Mouse (Mus musculus) gastrocnemius, postnatal 25 days (tissue): ENCODE data around the gene Olfr769. TPM values are rescaled to one million over a fixed set of nuclear protein-coding genes. Genes with fewer than 3 reads are reported as not detected.
"Not testable (repeated sequence)": the region's sequence is repeated elsewhere in the genome, so short reads cannot be mapped to it uniquely, and the experiment has no call there.

Experiments used
- DNase-seq: peaks from one replicate; pipeline ENCODE4 v3.0.0; 2022
- long read RNA-seq, 2 experiments: library from polyadenylated mRNA; stranded (forward); transcript quantifications; one replicate each; pipeline ENCODE4 v2.0.0; 2021
- total RNA-seq, 2 experiments: library from RNA; stranded (reverse); gene quantifications; 1 replicate in 1 of 2; 2 replicates in 1 of 2; pipeline ENCODE4 v1.2.3; 2021

Gene Olfr769
- not detected for total RNA-seq
- long read RNA-seq, experiment 1: 0 reads
- long read RNA-seq, experiment 2: 0 reads

DNA sequence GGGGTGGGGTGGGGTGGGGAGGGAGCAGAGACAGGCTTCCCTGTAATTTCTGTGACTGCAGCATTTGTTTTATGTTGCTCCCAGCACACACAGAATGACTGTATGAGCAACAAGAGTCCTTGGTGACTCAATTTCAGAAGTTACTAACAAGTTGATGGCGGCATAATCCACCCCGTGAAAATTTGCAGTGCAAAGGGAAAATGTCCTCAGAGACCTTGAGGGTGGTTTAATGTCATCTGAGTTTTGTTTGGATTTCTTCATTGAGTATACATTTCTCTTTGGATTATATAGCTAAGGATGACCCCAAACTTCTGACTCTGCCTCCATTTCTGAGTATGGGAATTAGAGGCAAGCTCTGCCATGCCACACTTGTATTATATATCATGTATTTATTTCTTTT is at the start of gene Olfr769:
TSS of gene Olfr769 (minus strand) at position 101 of the 400 bp plus-strand sequence.
- DNase-seq: no peak

DNA sequence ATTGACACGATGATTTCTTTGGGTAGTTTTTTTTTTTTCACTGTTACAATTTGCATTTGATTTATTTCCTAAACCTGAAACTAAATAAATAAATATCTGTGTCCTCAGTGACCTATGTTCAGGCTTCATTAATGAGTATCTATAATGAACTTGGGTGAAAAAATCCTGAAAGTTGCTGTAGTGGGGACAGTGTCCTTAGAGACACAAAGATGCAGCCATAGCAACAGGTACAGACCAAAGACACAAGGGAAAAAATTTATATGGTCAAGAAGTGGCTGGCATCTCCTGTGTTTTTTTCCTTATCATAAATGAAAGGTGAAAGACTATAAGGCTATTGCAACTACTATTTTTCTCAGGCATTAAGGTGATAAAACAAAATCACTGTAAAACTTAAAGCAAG is 47.0 kb upstream of the Olfr769 start, which contains the start of gene Olfr771:
TSS of gene Olfr771 (minus strand) at position 101 of the 400 bp plus-strand sequence.
- DNase-seq: no peak

DNA sequence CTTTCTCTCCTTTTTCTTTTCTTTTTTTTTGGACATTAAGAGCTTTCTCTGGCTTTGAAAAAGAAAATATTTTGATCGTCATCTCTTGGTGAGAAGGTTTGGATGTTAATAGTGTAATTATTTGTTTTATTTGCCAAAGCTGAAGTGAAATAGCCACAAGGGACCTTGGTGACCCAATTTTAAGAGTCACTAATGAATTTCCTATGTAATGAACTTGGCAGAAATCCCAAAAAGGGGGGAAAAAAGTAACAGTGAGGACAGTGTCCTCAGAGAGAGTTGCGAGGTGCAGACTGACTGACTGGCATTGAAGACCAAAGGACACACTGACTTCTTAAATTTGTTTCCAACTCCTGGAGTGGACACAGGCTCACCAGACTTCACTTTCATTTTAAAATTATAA is 21.2 kb upstream of the Olfr769 start, which contains the start of gene Olfr770:
TSS of gene Olfr770 (minus strand) at position 101 of the 400 bp plus-strand sequence.
- DNase-seq: no peak

DNA sequence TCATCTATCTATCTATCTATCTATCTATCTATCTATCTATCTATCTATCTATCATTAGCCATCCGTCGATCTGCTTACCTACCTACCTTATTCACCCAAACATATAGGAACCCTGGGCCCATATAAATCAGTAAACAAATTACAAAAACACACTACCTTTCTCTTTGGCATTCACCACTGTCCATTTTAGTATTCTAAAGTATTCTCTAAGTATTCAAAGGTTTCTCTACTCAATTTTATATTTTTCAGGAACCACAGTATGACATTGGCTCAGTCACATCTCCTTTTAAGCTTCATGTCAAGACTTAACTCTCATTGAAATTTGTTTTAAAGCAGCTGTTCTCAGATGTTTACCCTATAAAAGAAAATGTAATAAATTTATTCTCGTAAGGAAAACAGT is 2.5 kb downstream of the Olfr769 start:
- no peak for DNase-seq

DNA sequence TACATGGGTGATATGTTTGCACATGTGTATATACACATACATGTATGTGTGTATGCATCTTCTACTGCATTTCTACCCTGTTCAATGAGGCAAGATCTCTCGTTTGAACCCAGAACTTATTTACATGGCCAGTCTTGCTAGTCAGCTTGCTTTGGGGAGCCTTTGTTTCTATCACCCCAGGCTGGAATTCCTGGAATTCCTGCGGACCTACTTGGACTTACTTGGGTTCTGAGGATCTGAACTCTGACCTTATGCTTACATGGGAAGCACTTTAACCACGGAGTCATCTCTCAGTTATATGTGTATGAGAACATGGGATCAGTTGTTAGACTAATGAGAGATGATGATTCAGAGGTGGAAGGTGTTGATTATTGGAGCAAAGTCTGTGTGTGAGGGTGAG is 16.4 kb downstream of the Olfr769 start:
- DNase-seq: no peak

DNA sequence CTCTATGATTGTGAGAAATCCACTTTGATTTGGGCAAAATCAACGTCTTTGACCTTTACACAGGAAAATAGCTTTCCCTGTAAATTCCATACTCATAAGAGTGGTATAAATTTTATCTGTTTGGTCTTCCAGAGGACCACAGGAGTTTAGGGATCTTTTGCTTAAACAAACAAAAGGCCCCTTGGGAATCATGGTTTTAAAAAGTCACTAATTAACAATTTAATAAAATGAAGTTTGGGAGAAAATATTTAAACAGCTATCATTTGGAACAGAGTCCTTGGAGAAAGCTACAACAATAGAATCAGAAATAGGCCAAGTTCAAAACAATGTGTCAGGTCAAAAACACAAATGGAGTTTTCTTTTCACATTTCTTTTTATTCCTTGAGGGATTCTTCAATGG is 18.4 kb downstream of the Olfr769 start, which contains the start of gene Olfr768:
TSS of gene Olfr768 (minus strand) at position 101 of the 400 bp plus-strand sequence.
- DNase-seq: no peak

DNA sequence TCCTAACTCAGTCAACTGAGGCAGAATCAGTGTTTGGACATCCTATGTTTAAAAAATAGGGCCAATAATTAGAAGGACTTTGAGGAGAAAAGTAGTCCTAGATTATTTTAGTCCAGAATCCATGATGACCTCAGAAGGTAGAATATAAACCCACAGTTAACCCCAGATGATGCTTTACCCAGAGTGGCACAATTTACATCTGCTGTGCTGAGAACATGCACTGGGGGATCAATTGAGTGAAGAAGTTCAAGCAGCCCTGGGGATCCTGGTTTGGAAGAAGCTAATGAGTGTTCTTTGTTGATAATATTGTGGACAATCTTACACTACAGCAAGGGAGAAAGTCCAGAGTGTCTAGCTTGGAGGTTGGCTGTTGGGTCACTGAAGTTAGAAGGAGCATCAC is 34.9 kb downstream of the Olfr769 start, which contains the start of gene Olfr767:
TSS of gene Olfr767 (minus strand) at position 101 of the 400 bp plus-strand sequence.
- DNase-seq: not testable (repeated sequence)

DNA sequence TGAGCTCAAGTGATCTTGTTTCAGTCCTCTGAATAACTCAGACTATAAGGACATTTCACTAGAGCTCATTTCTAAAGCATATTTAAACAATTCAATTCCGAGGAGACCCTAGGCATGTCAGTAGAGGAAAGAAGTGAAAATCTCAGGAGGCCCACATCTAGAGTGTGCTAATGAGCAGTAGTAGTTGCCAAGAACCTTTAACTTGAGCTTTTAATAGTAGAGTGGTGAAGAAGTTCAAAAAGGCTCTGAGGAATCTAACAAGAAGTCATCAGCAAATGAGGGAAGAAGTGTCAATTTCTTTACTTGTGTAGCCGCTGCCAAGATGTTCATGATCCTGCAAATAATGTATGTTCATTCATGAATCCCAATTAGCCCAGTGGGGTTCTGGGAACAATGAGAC is 48.8 kb downstream of the Olfr769 start, which contains the start of gene Olfr766-ps1:
TSS of gene Olfr766-ps1 (minus strand) at position 101 of the 400 bp plus-strand sequence.
- no peak for DNase-seq

Other genes starting within 250 kb of the Olfr769 start
- 1 to 10 TPM; 3.9 to 4.1 TPM for gene Gdf11, start 226.1 kb downstream of the Olfr769 start, total RNA-seq
- gene Cd63, start 216.9 kb downstream of the Olfr769 start, total RNA-seq: 100 to 1,000 TPM; 103 to 142 TPM
- gene Rdh5, start 195.0 kb downstream of the Olfr769 start, total RNA-seq: 1 to 10 TPM; 4.3 to 4.7 TPM
- 100 to 1,000 TPM; 152 to 165 TPM for gene Bloc1s1, start 193.8 kb downstream of the Olfr769 start, total RNA-seq
- 10 to 100 TPM; 63.5 to 67.3 TPM for gene Itga7, start 184.0 kb downstream of the Olfr769 start, total RNA-seq
- under 1 TPM in 1 of 2 experiments, not detected in 1; 0.23 TPM for gene Mettl7b, start 156.9 kb downstream of the Olfr769 start, total RNA-seq
- gene Olfr9, start 128.4 kb downstream of the Olfr769 start, total RNA-seq: not detected
- not detected for gene Olfr763, start 107.1 kb downstream of the Olfr769 start, total RNA-seq
- not detected for gene Olfr764-ps1, start 78.0 kb downstream of the Olfr769 start, total RNA-seq
- not detected for gene Olfr765, start 67.9 kb downstream of the Olfr769 start, total RNA-seq
- not detected for gene Olfr766-ps1, start 48.9 kb downstream of the Olfr769 start, total RNA-seq
- not detected for gene Olfr767, start 35.0 kb downstream of the Olfr769 start, total RNA-seq
- not detected for gene Olfr768, start 18.5 kb downstream of the Olfr769 start, total RNA-seq
- not detected for gene Olfr770, start 21.1 kb upstream of the Olfr769 start, total RNA-seq
- not detected for gene Olfr771, start 46.9 kb upstream of the Olfr769 start, total RNA-seq
- gene Olfr772, start 60.1 kb upstream of the Olfr769 start, total RNA-seq: not detected
- not detected for gene Olfr773, start 69.6 kb upstream of the Olfr769 start, total RNA-seq
- gene Olfr774, start 118.3 kb upstream of the Olfr769 start, total RNA-seq: not detected
- gene Olfr775, start 130.6 kb upstream of the Olfr769 start, total RNA-seq: not detected
- gene Olfr776, start 141.3 kb upstream of the Olfr769 start, total RNA-seq: not detected
- not detected for gene Olfr777, start 153.6 kb upstream of the Olfr769 start, total RNA-seq
- not detected for gene Olfr780, start 200.3 kb upstream of the Olfr769 start, total RNA-seq
- not detected for gene Olfr781, start 211.0 kb upstream of the Olfr769 start, total RNA-seq
- gene Olfr782, start 231.0 kb upstream of the Olfr769 start, total RNA-seq: not detected